Mouse (Mus musculus): ENCODE measurements at regions not wholly inside any gene's neighbourhood (a gene's known extent, or its start where the extent isn't known, plus 50 kb on each side); places are given as distances from the start of the nearest gene placed in this dataset.
"Not testable (repeated sequence)": the region's sequence is repeated elsewhere in the genome, so short reads cannot be mapped to it uniquely, and the experiment has no call there.

- DNase-seq (ENCODE audit: low spot score in 2 of 2), result no peak
Measured at GRCm38 (mm10) chr2:98263641-98264040, 398.4 kb upstream of the Gm10801 start.

GRCm38 (mm10) chr2:98269562-98269961 is 392.5 kb upstream of the Gm10801 start:
- peak in 1 of 2 experiments; percentile 26 for DNase-seq (ENCODE audit: low spot score in 2 of 2)

GRCm38 (mm10) chr2:98286796-98287352 is 375.2 kb upstream of the Gm10801 start:
- DNase-seq (ENCODE audit: low spot score in 2 of 2), result no peak

GRCm38 (mm10) chr2:98330025-98330424 is 332.0 kb upstream of the Gm10801 start:
- DNase-seq (ENCODE audit: low spot score in 2 of 2), result not testable (repeated sequence)

GRCm38 (mm10) chr2:98354200-98354599 is 307.8 kb upstream of the Gm10801 start:
- DNase-seq (ENCODE audit: low spot score in 2 of 2), result peak in 1 of 2 experiments; percentile 7

- DNase-seq (ENCODE audit: low spot score in 2 of 2), result no peak
Measured at GRCm38 (mm10) chr2:98379211-98379610, 282.8 kb upstream of the Gm10801 start.

Data from cerebellum, postnatal 4 days (tissue).